Mouse (Mus musculus): ENCODE results near the gene Npepps.

DNA sequence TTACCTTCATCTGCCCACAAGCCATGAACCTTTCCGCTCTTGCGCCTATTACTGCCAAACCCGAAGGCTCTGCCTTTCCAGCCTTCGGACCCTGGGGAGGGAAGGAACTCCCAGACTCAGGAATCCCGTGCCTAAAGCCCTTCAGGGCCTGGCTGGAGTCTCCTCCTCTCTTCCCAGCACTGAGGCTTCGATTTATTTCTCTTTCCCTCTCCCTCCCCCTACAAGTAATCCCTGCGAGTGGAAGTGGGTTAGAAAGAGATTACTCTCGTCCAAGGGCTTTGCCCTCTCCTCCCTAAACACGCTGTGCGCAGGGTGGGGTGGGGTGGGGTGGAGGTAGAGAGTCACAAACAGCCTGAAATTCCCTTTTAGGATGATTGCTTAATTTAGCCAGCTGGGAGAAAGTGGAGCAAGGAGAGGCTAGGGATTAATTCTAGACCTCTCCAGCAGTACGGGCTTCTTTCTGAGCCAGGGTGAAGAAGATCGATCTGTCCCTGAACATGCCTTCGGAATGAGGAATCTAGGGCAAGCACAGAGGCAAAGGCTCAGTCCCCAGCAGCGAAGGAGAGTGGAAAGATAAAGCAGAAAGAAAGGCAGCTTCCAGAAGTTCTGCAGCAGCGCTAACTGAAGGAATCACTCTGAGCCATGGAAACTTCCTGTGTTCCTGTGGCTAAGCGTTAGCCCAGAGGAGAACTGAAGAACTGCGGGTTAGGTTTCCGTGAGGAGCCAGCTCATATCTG lies 30.6 kb upstream of the Npepps start:
- no peak for TF ChIP-seq GATA1 (IDR thresholded peaks at IDR 0.05; ENCODE audit: low read depth, low read length)
- no peak for TF ChIP-seq ELF1 (IDR thresholded peaks at IDR 0.05; ENCODE audit: low read depth, low read length)
- TF ChIP-seq MEF2A (IDR thresholded peaks at IDR 0.05; ENCODE audit: extremely low read depth, insufficient replicate concordance, low read depth, low read length, poor library complexity, severe bottlenecking): no peak
- no peak; a peak in 1 of 6 replicates for TF ChIP-seq CTCF (IDR thresholded peaks at IDR 0.05 in 2 of 3, conservative IDR thresholded peaks at IDR 0.05 in 1 of 3; ENCODE audit: control insufficient read depth in 1 of 3, insufficient read depth in 1 of 3, low read depth in 2 of 3, low read length in 3 of 3, poor library complexity in 1 of 3, severe bottlenecking in 1 of 3)
- TF ChIP-seq MAZ (IDR thresholded peaks at IDR 0.05; ENCODE audit: low read depth, low read length): no peak
- TF ChIP-seq EP300 (IDR thresholded peaks at IDR 0.05; ENCODE audit: low read depth in 1 of 2, low read length in 2 of 2): no peak
- no peak for TF ChIP-seq BHLHE40 (IDR thresholded peaks at IDR 0.05; ENCODE audit: borderline replicate concordance, low read depth, low read length)

Data from MEL (cell line).